Mouse (Mus musculus) testis, adult 10 weeks (tissue): Measurements from ENCODE around the gene Hsf3. TPM values are rescaled to one million over a fixed set of nuclear protein-coding genes. Genes with fewer than 3 reads are reported as not detected.

Experiments
- polyA plus RNA-seq: library from polyadenylated mRNA; stranded (reverse); fragments of 350-450 nt; fragmentation: Illumina TruSeq; extraction: RNeasy Lipid Tissue Mini Kit (QIAGEN cat#74804); gene quantifications from one replicate; pipeline ENCODE4 v1.2.3, GENCODE M21; 2014; ENCODE audit warnings: low read depth, low replicate concordance

Gene Hsf3
- 0.31 TPM for polyA plus RNA-seq

GRCm38 (mm10) chrX:96456201-96456963, at the start of gene Hsf3:
Gene Hsf3 (minus strand): TSS chrX:96456294.

GRCm38 (mm10) chrX:96455149-96455548, 945 bp downstream of the Hsf3 start, which contains the start of gene Heph:
Gene Heph (plus strand): TSS chrX:96455359.

GRCm38 (mm10) chrX:96293338-96293737, 162.8 kb downstream of the Hsf3 start, which contains the start of gene Vsig4:
Gene Vsig4 (minus strand): TSS chrX:96293438.

Other genes with a start within 250 kb of the Hsf3 start
- gene Vsig4, start 162.9 kb downstream of the Hsf3 start, polyA plus RNA-seq: 1.1 TPM
- gene Heph, start 935 bp downstream of the Hsf3 start, polyA plus RNA-seq: 1.5 TPM